Mouse (Mus musculus) megakaryocyte, embryonic 14.5 days (primary cell): Measurements from ENCODE around the gene Eaf2.

ENCODE experiments used
- FLI1 ChIP-seq: IDR thresholded peaks from 2 replicates; pipeline ENCODE4 v1.6.1; 2012; ENCODE audit warnings: low read length, inconsistent platforms, mixed read lengths
- GATA1 ChIP-seq: IDR thresholded peaks from 3 replicates; pipeline ENCODE4 v1.6.1; 2012; ENCODE audit warnings: mixed read lengths, low read length, inconsistent platforms, borderline replicate concordance

DNA sequence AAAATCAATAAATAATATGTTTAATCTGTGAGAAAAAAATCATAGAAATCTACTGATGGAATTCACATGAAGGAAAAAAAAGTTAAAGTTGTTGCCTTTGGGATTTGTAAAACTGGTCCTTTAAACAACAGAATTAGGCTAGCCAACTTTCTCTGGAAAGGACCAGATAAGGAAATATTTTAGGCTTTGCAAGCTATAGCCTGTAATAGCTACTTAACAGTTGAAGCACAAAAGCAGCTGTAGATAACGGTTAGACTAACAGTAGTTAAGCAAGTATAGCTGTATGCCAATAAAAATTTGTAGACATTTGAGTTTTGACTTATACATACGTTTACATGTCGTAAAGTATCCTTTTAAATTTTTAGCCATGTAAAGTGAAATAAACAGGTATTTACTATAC lies 11.2 kb downstream of the Eaf2 start:
- TF ChIP-seq GATA1 (no peak), FLI1 (no peak)
